Mouse (Mus musculus): ENCODE data around the gene Krt20. TPM values are rescaled to one million over a fixed set of nuclear protein-coding genes. Genes with fewer than 3 reads are reported as not detected.

Krt20 gene
- 0.10 TPM in 1 of 2 replicates, not detected in the other for polyA plus RNA-seq (2015; fragmentation: Nextera tagmentation; extraction: Ambion mirVana)

DNA sequence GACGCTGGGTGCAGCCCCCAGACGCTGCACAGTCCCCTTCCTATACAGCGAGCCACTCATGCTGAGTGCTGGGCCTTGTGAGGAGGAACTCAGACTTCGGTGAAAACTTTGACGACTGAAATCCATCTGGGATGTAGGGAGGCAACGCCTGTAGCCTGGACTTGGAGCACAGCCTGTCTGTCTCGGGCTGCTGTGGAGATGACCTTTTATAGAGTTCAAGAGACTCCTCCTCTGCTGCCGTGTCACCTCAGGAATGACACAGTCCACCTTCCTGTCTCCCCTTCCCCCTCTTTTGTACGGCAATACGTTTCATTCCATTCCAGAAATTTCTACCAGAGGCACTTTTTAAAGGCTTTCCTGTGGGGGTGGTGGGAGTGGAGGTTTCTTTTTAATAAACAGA is at the start of gene Krt20:
Gene Krt20 (minus strand): TSS at position 179 of the 400 bp plus-strand sequence.
- no peaks in the 10 kb centered on the region for H3K4me1 ChIP-seq (replicated peaks)
- no peak for ATAC-seq
- no peaks in the 10 kb centered on the region for H3K27me3 ChIP-seq
- no peaks in the 10 kb centered on the region for H3K36me3 ChIP-seq
- no peak within 1 kb of the TSS for H3K9ac ChIP-seq (replicated peaks)
- no peak within 1 kb of the TSS for H3K27ac ChIP-seq
- no peak within 1 kb of the TSS for H3K4me3 ChIP-seq (replicated peaks)
- no peaks in the 10 kb centered on the region for H3K9me3 ChIP-seq
- 66% methylated on average over 10 of the region's 10 CpGs for WGBS
- no peak within 1 kb of the TSS for H3K4me2 ChIP-seq (replicated peaks)

DNA sequence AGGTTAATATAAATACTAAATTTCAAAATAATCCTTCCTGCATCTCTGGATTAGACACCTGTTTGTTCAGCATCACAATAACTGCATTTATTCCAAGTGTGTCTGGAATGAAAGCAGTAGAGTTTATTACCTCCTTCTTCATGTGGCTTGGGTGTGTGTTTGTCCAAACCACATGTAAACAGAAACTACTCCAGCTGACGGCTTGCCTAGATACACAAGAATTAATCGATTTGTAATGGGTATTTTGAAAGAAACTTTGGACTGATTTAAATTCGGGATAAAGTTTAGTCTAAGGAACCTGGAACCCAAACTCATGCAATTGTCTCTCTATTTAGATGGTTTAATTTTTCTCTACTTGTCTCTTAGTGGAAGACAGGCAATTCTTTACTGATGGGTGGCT is 37.0 kb upstream of the Krt20 start:
- H3K4me3 ChIP-seq (replicated peaks), result no peak overlapping the region
- H3K36me3 ChIP-seq, result no peaks in the 10 kb centered on the region
- no peaks in the 10 kb centered on the region for H3K27me3 ChIP-seq
- WGBS, result 82% methylated on average over 3 of the region's 3 CpGs
- H3K9me3 ChIP-seq, result no peaks in the 10 kb centered on the region
- no peak overlapping the region for H3K4me2 ChIP-seq (replicated peaks)
- no peaks in the 10 kb centered on the region for H3K4me1 ChIP-seq (replicated peaks)
- H3K27ac ChIP-seq, result no peak overlapping the region
- no peak overlapping the region for H3K9ac ChIP-seq (replicated peaks)
- no peak for ATAC-seq

DNA sequence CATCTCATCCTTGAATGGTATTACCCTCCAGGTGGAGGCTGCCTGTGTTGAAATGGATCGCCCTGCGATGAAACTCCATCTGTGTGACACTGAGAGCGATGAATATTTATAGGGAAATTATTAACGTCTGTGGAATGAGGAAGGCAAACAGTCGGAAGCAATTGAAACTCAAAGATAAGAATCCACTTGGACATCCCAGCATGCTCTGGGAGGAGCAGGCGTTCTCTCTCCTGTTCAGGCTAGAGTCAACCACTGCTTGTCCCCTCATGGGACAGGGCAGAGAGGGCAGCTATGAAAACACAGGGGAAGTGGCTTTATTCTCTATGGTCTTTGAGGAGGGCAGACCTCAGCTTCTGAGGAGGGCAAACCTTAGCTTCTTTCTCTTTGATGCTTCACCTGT is 35.5 kb upstream of the Krt20 start:
- H3K9me3 ChIP-seq, result no peaks in the 10 kb centered on the region
- no peaks in the 10 kb centered on the region for H3K27me3 ChIP-seq
- 68% methylated on average over 6 of the region's 6 CpGs for WGBS
- H3K36me3 ChIP-seq, result no peaks in the 10 kb centered on the region
- no peak overlapping the region for H3K9ac ChIP-seq (replicated peaks)
- H3K4me3 ChIP-seq (replicated peaks), result no peak overlapping the region
- H3K4me2 ChIP-seq (replicated peaks), result no peak overlapping the region
- no peak for ATAC-seq
- H3K4me1 ChIP-seq (replicated peaks), result no peaks in the 10 kb centered on the region
- H3K27ac ChIP-seq, result no peak overlapping the region

DNA sequence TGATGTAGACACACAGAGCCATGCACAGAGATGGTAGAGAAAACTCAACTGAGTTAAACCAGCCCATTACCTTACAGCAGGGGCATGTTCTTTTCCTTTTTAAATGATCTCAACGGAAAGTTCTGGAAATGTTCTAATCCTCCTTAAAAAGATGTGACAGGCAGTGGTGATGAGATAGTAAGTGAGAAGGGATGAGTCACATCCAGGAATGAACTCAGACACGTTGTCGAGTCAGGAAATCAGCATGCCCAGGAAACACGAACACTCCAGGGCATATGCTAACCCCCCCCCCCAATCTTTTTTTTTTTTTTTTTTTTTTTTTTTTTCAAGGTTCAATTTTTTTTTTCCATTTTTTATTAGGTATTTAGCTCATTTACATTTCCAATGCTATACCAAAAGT is 34.5 kb upstream of the Krt20 start:
- Histone ChIP-seq H3K4me3 (replicated peaks) (no peak overlapping the region), H3K9ac (replicated peaks) (no peak overlapping the region)
- ATAC-seq, result no peak

DNA sequence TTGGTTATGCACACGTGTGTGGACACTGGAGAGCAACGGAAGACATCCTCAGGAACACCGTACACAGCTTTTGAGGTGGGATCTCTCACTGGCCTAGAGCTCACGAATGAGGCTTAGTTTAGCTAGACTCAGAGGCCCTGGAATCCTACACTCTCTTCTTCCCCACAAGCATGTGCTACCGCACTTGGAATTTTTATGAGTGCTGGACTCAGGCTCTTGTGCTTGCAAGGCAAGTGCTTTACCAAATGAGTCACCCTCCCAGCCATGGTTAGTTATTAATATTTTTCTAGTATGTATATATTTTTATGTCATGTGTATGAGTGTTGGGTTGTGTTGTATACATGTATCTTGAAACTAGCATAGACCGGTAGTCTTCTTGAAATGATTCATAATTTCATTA is 34.0 kb upstream of the Krt20 start:
- H3K4me2 ChIP-seq (replicated peaks), result no peak overlapping the region
- H3K36me3 ChIP-seq, result no peaks in the 10 kb centered on the region
- H3K9ac ChIP-seq (replicated peaks), result no peak overlapping the region
- H3K4me3 ChIP-seq (replicated peaks), result no peak overlapping the region
- H3K27me3 ChIP-seq, result no peaks in the 10 kb centered on the region
- no peak for ATAC-seq
- H3K4me1 ChIP-seq (replicated peaks), result no peaks in the 10 kb centered on the region
- no peaks in the 10 kb centered on the region for H3K9me3 ChIP-seq
- H3K27ac ChIP-seq, result no peak overlapping the region
- 91% methylated on average over 6 of the region's 6 CpGs for WGBS

More for the DNA sequence above, 34.5 kb upstream of the Krt20 start:
- Histone ChIP-seq H3K4me1 (replicated peaks) (no peaks in the 10 kb centered on the region), H3K9me3 (no peaks in the 10 kb centered on the region), H3K36me3 (no peaks in the 10 kb centered on the region), H3K27ac (no peak overlapping the region), H3K4me2 (replicated peaks) (no peak overlapping the region), H3K27me3 (no peaks in the 10 kb centered on the region)
- WGBS, result 85% methylated on average over 4 of the region's 4 CpGs

DNA sequence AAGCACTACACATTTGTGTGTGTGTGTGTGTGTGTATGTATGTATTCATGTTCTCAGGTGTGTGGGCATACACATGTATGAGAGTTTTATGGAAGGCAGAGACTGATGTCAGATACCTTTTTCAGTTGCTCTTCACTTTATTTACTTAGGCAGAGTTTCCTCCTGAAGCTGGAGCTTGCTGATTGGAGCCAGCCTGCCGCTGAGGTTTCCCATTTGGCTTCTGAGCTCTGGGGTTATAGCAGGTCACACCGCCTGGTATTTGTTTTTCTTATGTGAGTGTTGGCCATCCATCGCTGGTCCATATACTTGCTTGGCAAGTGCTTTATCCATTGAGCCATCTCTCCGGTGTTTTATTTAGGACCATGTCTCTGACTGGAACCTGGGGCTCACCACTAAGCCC is 31.3 kb upstream of the Krt20 start:
- Histone ChIP-seq H3K4me1 (replicated peaks) (no peaks in the 10 kb centered on the region), H3K36me3 (no peaks in the 10 kb centered on the region), H3K9me3 (no peaks in the 10 kb centered on the region), H3K27ac (no peak overlapping the region), H3K9ac (replicated peaks) (no peak overlapping the region), H3K27me3 (no peaks in the 10 kb centered on the region), H3K4me3 (replicated peaks) (no peak overlapping the region), H3K4me2 (replicated peaks) (no peak overlapping the region)
- no peak for ATAC-seq
- WGBS, result 90% methylated on average over 4 of the region's 4 CpGs

DNA sequence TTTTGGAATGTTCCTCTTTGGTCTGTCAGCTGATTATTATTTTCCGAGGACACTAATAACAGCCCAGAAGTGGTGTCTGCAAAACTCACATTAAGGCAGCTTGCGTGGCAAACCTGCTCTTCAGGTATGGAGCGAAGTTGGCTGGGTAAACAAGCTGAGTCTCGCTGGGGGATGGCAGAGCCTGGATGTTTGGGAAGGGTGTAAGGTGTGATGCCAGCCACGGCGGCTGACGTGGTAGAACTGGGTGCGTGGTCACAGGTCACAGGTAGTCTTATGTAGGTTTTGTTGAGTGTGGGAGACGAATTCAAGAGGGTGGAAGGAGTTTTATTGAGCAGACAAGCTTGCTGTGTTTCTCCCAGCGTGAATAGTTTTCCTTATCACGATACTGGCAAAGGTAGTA is 30.6 kb upstream of the Krt20 start:
- Histone ChIP-seq H3K9ac (replicated peaks) (no peak overlapping the region), H3K4me1 (replicated peaks) (no peaks in the 10 kb centered on the region), H3K36me3 (no peaks in the 10 kb centered on the region), H3K27me3 (0 out of 2 replicates have a peak, but pooled peaks cover 3% of the 10 kb centered on the region), H3K27ac (no peak overlapping the region), H3K4me2 (replicated peaks) (no peak overlapping the region), H3K4me3 (replicated peaks) (no peak overlapping the region), H3K9me3 (no peaks in the 10 kb centered on the region)
- 86% methylated on average over 11 of the region's 11 CpGs for WGBS
- ATAC-seq, result no peak

DNA sequence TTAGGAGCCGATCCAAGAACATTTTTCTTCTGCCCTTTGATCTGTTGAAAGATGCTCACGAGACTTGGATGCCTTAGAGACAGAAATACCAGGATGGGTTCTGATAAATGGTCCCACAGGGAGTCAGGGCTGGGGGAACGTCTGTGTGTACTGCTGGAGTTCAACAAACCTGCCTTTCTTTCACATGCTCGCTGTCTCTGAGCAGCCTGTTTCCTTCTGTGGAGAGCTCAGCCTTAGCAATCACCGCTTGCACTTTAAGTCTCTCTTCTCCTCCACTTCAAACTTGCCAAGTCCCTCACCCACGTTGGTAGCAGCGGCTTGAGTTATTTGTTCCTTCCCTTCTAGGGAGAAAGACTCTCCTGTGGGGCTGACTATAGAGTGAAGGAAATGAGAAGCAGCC is 28.4 kb upstream of the Krt20 start:
- H3K4me1 ChIP-seq (replicated peaks), result no peaks in the 10 kb centered on the region
- H3K9ac ChIP-seq (replicated peaks), result no peak overlapping the region
- H3K4me2 ChIP-seq (replicated peaks), result no peak overlapping the region
- no peak for ATAC-seq
- H3K27me3 ChIP-seq, result peaks cover 6% of the 10 kb centered on the region; the same call in 1 of the 2 replicates
- no peak overlapping the region for H3K4me3 ChIP-seq (replicated peaks)
- no peak overlapping the region for H3K27ac ChIP-seq
- WGBS, result 52% methylated on average over 7 of the region's 7 CpGs
- H3K36me3 ChIP-seq, result no peaks in the 10 kb centered on the region
- no peaks in the 10 kb centered on the region for H3K9me3 ChIP-seq

DNA sequence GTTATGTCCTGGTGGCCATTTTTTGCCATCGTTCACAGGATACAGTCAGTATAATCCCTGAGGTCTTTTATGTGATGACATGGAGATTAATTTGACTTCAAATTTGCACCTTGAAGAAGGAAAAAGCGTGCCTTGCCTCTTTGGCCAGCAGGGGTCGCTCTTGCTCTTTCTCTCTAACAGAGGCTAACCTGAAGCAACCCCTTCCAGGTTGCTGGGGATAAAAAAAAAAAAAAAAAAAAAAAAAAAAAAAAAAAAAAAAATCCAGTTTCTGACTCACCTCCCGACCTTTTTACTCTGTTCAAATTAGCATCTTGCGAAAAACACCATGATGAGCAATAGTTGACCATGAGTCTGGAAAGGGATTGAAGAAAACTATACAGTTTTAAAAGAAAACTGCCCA is 26.9 kb upstream of the Krt20 start:
- Histone ChIP-seq H3K27ac (no peak overlapping the region), H3K4me1 (replicated peaks) (no peaks in the 10 kb centered on the region), H3K27me3 (peaks cover 6% of the 10 kb centered on the region; the same call in 1 of the 2 replicates), H3K9me3 (no peaks in the 10 kb centered on the region), H3K4me3 (replicated peaks) (no peak overlapping the region), H3K9ac (replicated peaks) (no peak overlapping the region), H3K36me3 (no peaks in the 10 kb centered on the region), H3K4me2 (replicated peaks) (no peak overlapping the region)
- 8% methylated on average over 5 of the region's 5 CpGs for WGBS
- no peak for ATAC-seq

DNA sequence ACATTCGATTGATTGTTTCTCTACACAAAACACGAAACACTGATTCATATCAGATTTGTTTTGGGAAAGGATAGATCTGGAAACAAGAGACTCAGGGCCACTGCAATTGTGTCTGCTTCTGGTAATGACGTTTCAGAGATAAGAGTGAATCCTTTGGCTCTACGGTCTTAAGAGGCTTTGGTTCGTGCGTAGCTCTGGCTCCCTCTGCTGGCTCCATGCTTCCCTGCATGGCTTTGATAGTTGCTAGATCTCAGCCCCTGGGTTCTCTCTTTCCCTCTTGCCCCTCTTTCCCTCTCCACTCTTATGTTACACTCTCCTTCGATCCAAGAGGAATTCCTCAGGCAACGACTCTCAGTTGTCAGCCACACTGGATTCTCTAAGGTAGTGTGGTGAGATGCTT is 25.2 kb upstream of the Krt20 start:
- WGBS, result 10% methylated on average over 8 of the region's 8 CpGs
- Histone ChIP-seq H3K36me3 (no peaks in the 10 kb centered on the region), H3K27ac (no peak overlapping the region), H3K9ac (replicated peaks) (no peak overlapping the region), H3K9me3 (no peaks in the 10 kb centered on the region), H3K4me2 (replicated peaks) (no peak overlapping the region), H3K4me1 (replicated peaks) (no peaks in the 10 kb centered on the region), H3K4me3 (replicated peaks) (no peak overlapping the region), H3K27me3 (peaks cover 6% of the 10 kb centered on the region; the same call in 1 of the 2 replicates)
- ATAC-seq, result no peak

DNA sequence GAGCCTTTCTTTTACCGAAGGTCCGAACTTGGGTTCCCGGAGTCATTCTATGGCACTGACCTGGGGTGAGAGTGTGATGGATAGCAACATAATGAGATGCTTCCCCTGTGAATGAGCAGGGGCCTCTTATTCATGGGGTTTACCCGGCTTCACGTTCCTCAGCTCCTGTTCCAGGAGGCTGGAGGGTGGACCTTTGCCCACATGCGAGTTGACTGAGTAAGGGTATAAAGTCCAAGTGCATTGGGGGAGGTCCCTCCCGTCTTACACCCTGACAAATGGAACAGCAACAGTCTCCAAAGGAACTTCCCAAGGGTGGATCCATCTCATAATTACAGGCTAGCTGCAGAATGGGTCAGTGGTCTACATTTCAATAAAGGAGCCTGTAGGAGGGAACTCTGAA is 23.8 kb upstream of the Krt20 start:
- Histone ChIP-seq H3K27ac (no peak overlapping the region), H3K9ac (replicated peaks) (peak overlapping the region; percentile 14; the same call in 1 of the 2 replicates), H3K36me3 (no peaks in the 10 kb centered on the region), H3K27me3 (peaks cover 6% of the 10 kb centered on the region; the same call in 1 of the 2 replicates), H3K4me2 (replicated peaks) (no peak overlapping the region), H3K4me1 (replicated peaks) (no peaks in the 10 kb centered on the region), H3K4me3 (replicated peaks) (no peak overlapping the region), H3K9me3 (no peaks in the 10 kb centered on the region)
- WGBS, result 74% methylated on average over 7 of the region's 7 CpGs
- ATAC-seq, result no peak

DNA sequence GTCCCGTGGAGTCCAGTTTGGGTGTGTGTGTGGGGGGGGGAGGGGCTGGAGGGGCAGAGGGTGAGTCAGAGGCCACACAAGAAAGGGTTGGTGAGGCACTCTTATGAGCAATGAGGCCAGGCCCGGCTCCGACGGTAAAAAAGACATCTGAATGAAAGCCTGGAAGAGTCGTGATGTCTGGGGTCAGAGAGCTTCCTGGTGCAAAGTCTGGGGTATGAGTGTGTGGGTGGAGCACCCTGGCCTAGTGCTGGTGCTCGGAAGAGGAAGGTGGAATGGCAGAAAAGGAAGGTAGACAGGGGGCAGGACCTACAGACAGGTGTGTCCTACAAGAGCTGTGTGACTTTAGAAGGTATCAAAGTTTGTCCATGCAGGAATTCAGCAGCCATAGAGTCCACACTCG is 20.9 kb upstream of the Krt20 start:
- Histone ChIP-seq H3K4me1 (replicated peaks) (no peaks in the 10 kb centered on the region), H3K9me3 (no peaks in the 10 kb centered on the region), H3K4me3 (replicated peaks) (no peak overlapping the region), H3K9ac (replicated peaks) (no peak overlapping the region), H3K36me3 (no peaks in the 10 kb centered on the region), H3K27me3 (peaks cover 5% of the 10 kb centered on the region; the same call in 1 of the 2 replicates), H3K27ac (no peak overlapping the region), H3K4me2 (replicated peaks) (no peak overlapping the region)
- 73% methylated on average over 7 of the region's 7 CpGs for WGBS
- no peak for ATAC-seq

DNA sequence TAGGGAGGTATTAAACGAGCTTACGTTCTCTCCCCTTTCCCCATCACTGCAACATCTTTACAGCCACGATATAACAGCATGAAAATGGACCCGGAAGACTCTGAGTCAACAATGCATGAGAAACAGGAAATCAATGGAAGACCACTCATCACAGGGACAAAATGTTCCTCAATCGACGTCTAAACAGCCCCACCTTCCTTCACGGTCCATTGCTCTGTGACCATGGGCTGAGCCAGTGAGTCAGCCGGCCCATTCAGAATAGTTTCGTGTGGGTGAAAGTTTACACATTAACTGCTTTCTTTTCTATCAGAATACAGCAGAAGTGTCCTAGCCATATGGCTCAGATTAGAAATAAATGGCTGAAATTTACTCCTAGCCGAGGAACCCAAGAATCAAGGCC is 16.8 kb upstream of the Krt20 start:
- no peak overlapping the region for H3K4me2 ChIP-seq (replicated peaks)
- WGBS, result 69% methylated on average over 10 of the region's 10 CpGs
- no peak overlapping the region for H3K4me3 ChIP-seq (replicated peaks)
- no peaks in the 10 kb centered on the region for H3K4me1 ChIP-seq (replicated peaks)
- ATAC-seq, result no peak
- H3K9me3 ChIP-seq, result no peaks in the 10 kb centered on the region
- no peaks in the 10 kb centered on the region for H3K36me3 ChIP-seq
- H3K27me3 ChIP-seq, result no peaks in the 10 kb centered on the region
- H3K27ac ChIP-seq, result no peak overlapping the region
- H3K9ac ChIP-seq (replicated peaks), result no peak overlapping the region
